Mouse (Mus musculus): ENCODE data around the gene Cadm1. TPM values are rescaled to one million over a fixed set of nuclear protein-coding genes. Genes with fewer than 3 reads are reported as not detected.

Gene Cadm1
- total RNA-seq, 2 experiments from 2014 or later = 2.3 to 3.2 TPM

DNA sequence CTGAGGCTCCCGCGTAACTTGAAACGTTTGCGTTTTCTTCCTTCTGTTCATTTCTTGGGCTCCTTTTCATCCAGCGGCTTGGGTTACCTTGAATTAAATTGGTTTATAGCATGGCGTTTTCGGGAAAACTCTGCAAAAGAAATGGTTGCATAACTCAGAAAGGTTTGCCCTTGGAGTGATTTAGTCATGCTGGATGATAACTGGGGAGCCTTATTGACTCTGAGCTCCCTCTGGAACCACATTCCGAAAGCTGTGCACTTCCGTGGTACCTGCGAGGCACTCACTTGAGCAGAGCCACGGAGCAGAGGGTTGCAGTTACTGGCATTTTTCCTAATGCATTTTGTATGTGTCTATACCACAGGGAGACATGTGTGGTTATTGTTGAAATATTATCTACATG lies 71.6 kb downstream of the Cadm1 start:
- DNase-seq = no peak
- intact Hi-C loops (cut with DNase I) = no loop called here

GRCm38 (mm10) chr9:47603971-47604370 lies 74.0 kb downstream of the Cadm1 start:
- intact Hi-C loops (cut with DNase I) = no loop called here

GRCm38 (mm10) chr9:47605628-47606027 lies 75.7 kb downstream of the Cadm1 start:
- no peak for DNase-seq
- intact Hi-C loops (cut with DNase I) = no loop called here

More at GRCm38 (mm10) chr9:47603971-47604370, 74.0 kb downstream of the Cadm1 start:
- no peak for DNase-seq

DNA sequence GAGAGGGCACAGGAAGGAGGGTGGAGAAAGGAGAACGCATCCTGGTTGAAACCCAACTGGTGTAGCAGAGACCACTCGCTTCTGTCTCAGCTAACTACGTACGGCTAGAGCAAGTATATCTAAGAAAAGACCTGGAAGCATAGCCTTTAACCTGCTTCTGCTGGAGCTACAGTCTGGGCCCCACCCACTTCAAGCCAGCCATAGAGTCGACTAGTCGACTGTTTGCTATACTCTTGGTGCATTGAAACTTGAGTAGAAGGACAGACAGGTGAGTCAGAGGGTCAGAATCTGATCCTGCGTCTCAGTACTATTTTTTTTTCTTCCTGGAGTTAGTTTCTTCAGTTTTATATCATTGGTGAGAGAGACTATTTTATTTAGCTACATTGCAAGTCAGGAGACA lies 78.5 kb downstream of the Cadm1 start:
- intact Hi-C loops (cut with DNase I) = no loop called here

DNA sequence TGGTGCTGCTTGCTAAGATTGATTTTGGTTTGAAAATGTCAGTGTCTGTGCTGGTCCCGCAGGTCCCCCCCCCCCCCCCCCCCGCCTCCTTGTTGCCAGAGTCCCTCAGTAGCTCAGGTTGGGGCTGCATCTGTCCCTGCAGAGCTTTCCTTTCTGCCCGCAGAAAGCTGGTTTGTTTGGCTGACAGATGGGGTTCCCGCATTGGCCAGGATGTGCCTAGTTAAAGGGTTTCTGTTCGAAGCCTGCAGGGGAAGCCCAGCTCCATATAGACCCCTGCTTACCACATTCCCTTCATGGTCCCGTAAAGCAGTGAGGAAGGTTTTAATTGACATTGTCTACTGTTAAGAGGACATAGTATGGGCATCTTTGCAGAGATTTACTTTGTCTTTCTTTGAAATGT lies 78.9 kb downstream of the Cadm1 start:
- intact Hi-C loops (cut with DNase I) = no loop called here
- DNase-seq = no peak

More for the DNA sequence above, 78.5 kb downstream of the Cadm1 start:
- no peak for DNase-seq

DNA sequence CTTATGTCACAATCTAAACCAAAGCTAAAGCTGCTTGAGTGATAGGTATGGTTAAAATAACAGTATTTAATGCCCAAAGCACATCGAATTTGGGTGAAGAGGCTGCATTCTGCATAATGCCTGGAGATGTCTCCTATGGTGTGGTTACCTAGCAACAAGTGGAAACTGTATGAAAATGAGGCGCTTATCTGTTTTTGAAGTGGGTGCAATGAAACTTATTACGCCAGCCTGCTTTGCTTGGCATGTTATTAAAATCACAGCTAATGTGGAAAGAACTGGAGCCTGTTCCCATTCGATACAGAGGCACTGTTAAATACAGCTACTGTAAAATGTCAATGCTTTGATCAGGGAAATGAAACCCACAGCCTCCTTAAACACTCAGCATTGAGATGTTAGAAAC lies 79.5 kb downstream of the Cadm1 start:
- intact Hi-C loops (cut with DNase I) = no loop called here
- no peak for DNase-seq

DNA sequence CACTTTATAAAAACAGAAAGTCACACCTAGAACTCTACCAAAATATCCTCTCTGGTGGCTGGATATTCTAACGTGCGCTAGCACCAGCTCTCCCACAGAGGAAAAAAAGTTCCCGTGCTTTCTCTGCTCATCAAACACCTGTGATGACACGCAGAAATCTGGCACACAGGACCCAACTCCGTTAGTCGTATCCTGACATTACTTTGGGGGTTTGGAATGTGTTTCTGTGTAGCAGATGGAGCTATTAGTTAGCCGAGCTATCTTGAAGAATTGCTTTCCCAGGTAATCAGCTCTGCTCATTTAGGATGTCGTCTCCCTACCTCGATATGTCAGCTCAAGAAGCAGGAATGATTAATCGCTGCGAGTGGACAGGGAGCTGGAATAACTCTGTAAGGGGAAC lies 80.3 kb downstream of the Cadm1 start:
- no peak for DNase-seq
- intact Hi-C loops (cut with DNase I) = no loop called here

GRCm38 (mm10) chr9:47612894-47613412 lies 83.0 kb downstream of the Cadm1 start:
- intact Hi-C loops (cut with DNase I) = no loop called here

DNA sequence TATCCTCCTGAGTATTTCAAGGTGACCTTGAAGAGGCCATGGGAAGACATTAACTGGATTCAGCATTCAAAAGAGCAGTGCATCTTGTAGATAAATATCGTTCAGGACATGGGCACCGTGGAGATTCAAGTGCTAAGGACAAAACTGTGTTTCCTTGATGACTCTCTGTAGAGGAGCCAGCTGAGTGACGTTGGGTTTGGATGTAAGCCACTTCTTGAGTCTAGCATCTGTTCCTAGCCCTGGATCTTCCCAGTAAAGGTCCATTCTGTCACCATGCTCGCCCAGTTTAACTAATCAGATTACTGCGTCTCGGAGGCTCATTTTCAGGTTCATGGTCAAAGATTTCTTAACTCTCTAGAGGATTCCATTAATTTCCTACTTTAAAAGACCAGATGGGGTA lies 85.1 kb downstream of the Cadm1 start:
- peak in 1 of 2 experiments; percentile 22 for DNase-seq
- intact Hi-C loops (cut with DNase I) = no loop called here

More at GRCm38 (mm10) chr9:47612894-47613412, 83.0 kb downstream of the Cadm1 start:
- no peak for DNase-seq

GRCm38 (mm10) chr9:47616391-47616790 lies 86.4 kb downstream of the Cadm1 start:
- DNase-seq = no peak
- intact Hi-C loops (cut with DNase I) = no loop called here

DNA sequence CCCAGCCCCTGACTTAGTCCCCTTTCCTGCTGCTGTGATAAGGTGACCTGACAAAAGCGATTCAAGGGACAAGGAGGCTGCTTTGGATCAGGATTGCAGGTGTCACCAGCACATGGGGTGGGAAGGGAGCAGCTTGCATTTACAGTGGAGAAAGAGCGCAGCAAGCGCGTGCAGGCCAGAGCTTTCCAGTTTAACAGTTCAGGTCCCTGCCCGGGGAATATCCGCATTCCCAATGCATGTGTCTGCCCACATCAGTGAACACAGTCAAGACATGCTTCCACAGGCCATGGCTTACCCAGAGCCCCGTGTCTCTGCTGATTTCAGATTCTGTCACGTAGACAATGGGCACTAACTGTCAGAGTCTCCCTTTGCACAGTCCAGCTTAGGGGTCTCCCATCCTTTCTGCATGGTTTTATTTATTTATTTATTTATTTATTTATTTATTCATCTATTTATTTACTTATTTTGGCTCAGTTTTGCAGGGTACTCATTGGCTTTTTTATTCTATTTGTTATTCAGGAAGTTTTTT lies 89.6 kb downstream of the Cadm1 start:
- intact Hi-C loops (cut with DNase I) = no loop called here
- no peak for DNase-seq

DNA sequence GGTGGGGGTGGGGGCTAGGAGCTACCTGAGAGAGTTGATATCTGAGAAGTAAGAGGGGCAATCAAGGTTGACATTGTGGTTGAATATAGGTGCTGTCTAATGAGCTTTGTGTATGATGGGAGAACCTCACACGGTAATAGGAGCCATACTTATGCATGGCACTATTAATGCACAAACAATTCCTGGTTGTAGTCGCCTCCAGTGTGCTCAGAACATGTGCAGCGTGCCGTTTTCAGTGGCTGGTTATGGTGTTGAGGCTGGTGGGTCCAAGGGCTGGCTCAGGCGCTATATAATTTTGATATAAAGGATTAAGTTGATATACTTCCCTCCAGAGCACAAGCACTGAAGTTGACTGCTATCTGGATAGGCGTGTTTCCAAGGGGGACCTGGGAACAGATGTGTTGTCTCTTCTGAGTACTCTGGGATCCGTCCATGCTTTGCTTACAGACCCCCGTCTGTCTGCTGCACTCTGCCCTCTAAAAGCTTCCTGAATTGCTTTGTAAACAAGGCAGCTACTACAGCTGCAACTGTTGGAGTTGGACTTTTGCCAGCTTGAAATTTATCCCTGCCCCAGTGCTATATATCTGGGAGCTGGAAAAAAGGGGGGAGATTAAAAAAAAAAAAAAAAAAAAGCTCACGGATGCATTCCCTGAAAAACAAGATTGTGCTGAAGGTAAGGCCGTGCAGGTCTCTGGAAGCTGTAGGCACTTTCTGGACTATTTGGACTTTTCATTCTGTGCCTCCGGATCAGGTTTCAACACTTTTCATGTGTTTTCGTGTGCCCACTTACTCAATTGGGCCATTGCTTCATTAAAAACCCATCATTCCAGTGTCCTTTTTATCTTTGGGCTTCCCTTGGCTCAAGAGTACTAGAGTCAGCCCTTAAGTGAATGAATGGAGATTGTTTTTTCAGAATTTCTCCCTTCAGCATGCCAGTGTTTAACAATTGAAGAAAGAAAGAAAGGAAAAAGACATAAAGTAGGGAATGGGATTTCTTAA lies 93.8 kb downstream of the Cadm1 start:
- intact Hi-C loops (cut with DNase I) = no loop called here
- no peak for DNase-seq

- intact Hi-C loops (cut with DNase I) = no loop called here
Observed at GRCm38 (mm10) chr9:47624565-47625520, 94.9 kb downstream of the Cadm1 start.

DNA sequence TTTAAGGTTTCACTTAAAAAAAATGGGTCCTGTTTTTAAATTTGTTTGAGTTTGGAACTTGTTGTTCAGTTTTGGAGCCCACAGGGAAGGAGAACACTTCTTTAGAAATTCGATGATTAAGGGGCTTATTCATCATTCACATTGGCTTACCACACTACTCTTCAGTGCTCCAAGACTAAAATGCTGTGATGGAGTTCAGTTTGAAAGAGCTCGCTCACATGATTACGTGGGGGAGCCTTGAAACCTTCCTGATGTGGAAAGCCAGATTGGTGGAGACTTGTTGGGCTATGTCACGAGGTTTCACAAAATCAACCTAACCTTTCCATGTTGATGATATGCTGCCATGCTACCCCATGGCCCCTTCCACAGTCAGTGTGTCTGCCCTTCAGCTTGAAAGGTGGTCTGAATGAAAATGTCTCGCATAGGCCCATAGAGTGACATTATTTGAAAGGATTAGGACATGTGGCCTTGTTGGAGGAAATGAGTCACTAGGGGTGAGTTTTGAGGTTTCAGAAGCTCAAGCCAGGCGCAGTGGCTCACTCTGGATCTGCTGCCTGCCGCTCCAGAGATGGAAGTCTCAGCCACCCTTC lies 95.7 kb downstream of the Cadm1 start:
- no peak for DNase-seq
- intact Hi-C loops (cut with DNase I) = no loop called here

More at GRCm38 (mm10) chr9:47624565-47625520, 94.9 kb downstream of the Cadm1 start:
- DNase-seq = peak; percentile 29 to 35

DNA sequence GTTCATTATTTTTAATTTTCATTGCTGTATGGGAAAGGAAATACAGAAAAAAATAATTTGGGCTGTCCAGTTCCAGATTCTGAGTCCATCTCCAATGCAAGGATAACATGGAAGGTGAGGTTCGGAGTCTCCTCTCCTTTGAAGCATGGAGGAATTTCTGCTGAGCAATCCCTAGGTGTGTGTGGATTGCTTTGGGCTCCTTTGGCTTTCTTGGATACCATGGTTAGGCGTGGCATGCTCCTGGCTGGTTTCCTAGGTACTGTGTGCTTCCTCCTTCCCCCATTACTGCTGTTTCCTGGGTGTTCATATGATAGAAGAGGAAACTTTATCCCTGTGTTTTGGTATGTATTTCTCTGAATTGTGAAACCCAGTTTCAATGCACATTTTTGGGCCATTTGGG lies 98.0 kb downstream of the Cadm1 start:
- no peak for DNase-seq
- intact Hi-C loops (cut with DNase I) = no loop called here

- intact Hi-C loops (cut with DNase I) = no loop called here
- no peak for DNase-seq
Observed at GRCm38 (mm10) chr9:47628550-47628949, 98.6 kb downstream of the Cadm1 start.

DNA sequence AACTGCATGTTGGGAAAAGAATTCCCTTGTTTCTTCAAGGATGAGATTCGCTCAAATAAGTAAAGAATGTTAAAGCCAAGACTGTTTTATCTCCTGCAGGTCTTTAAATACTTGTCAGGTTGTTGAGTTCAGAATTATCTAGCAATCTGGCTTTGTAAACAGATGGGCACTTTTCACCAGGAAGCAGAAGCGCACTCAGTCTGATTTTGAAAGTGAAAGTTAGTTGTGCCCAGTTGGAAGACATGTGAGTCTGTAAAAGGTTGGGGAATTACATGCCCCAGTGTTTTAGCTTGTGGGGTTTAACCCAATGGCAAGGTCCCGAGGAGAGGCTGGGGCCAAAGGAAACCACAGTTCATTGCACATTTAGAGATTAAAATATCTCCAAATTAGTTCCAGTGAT lies 104.7 kb downstream of the Cadm1 start:
- DNase-seq = no peak
- intact Hi-C loops (cut with DNase I) = no loop called here

DNA sequence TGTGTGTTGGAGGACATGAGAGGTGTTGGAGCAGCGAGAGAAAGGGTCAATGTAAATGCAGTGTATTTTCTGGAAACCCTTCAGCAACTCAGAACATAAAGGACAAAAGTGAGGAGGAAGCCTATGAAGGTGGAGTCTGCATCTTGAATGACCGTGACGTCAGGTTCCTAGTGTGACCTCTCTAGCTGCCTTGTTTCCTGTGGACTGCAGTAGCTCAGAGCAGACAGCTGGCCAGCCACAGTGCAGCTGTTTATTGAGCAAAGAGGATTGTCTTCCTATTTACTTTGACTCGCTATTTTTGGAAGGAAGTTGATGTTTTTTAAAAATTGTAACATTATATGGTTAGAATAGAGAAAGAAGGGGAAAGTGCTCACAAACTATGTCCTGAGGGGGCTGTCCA lies 112.7 kb downstream of the Cadm1 start:
- intact Hi-C loops (cut with DNase I) = no loop called here

GRCm38 (mm10) chr9:47645056-47645455 lies 115.1 kb downstream of the Cadm1 start:
- DNase-seq = no peak
- intact Hi-C loops (cut with DNase I) = no loop called here

More for the DNA sequence above, 112.7 kb downstream of the Cadm1 start:
- DNase-seq = no peak

DNA sequence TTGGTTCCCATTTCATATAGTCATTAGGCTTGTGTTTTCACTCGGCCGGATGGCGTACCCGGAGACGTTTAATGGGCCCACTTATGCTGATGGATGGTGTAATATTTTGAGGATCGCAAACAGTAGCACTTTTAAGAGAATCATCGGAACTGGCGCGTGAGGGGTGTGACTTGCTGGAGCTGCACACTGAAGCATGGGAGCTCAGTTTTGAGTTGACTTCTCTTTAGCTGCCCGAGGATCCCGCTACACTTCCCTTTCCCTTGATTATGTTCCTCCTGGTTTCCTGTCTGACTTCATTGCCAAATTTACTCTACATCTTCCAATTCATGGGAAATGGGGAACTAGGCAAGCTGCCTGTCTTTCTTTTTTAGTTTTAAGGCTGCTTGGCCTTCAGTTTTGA lies 121.5 kb downstream of the Cadm1 start:
- DNase-seq = no peak

More for the DNA sequence above, 121.5 kb downstream of the Cadm1 start:
- intact Hi-C loops (cut with DNase I) = no loop called here
